Mouse (Mus musculus) spleen, embryonic (tissue): ENCODE measurements around the gene Zfp213.
"Not testable (repeated sequence)": the region's sequence is repeated elsewhere in the genome, so short reads cannot be mapped to it uniquely, and the experiment has no call there.

Experiments used
- CTCF ChIA-PET: fragments of 350-600 bp; sonication (Branson Sonifier 250); formaldehyde crosslinking; loops from one replicate; lab custom pipeline; 2022; lab: Charles Lee

Zfp213 gene

DNA sequence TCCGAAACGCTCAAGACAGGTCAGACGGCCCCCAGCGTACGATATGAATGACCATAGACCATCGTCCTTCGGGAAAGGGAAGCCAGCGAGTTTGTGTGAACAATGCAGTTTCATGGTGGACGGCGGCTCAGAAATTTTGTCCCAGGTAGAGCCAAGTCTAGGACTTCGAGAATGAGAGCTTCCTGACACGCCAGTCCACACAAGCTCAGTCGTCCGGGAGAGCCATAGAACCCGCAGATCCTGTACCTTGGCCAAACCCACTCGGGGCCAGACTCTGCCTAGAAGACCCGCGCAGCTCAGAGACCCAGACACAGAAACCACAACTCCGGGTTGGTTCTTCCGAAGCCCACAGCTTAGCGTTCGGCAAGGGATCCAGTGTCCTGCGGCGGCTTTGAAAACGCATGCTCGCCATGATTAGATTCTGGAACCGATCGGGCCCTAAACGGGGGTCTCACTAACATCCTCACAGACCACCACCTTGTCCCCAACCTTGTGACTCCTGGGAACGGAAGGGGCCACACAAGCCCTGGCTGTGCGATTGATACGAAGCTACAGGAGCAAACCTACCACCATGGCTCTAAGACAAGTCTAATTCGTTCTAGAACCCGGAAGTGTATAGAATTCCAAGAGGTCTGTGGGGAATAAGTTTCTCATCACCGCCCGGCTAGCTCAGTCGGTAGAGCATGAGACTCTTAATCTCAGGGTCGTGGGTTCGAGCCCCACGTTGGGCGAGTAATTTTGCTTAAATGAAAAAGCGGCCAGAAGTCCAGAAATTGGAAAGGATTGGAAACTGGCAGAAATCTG lies 17.1 kb downstream of the Zfp213 start:
- CTCF ChIA-PET: no interaction called here

DNA sequence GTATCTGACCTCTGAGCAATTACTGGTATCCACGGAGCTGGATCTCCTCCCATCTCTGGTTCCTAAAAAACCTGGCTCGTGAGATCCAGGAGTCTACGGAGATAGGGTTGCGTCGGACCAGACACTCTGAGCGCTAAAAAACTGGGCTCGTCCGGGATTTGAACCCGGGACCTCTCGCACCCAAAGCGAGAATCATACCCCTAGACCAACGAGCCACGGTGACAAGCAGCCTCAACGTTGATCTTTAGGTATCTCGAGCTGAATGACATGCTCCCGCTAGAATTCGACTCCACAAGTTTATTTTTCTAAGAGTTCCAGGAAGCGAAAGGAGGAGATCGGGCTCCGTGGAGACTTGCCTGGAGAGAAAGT lies 17.7 kb downstream of the Zfp213 start:
- CTCF ChIA-PET: no interaction called here

DNA sequence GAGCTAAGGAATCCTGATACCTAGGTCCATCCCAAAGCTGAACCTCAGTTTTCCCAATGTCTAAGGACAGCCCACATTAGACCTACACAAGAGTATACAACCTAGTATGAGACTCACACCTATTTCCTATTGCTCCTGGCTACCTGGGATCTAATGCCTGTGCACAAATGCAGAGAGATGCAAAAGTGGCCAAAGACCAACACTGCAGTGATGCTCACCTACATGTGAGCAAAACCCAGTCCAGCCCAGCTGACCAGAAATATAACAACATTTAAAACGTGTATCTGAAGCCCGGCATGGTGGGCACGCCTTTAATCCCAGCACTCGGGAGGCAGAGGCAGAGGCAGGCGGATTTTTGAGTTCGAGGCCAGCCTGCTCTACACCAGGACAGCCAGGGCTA lies 18.2 kb downstream of the Zfp213 start:
- CTCF ChIA-PET: interaction anchor here (0.6 kb wide), 1 partner anchor 22 kb away, joined by 6 read pairs; no protein-coding TSS in a partner anchor

DNA sequence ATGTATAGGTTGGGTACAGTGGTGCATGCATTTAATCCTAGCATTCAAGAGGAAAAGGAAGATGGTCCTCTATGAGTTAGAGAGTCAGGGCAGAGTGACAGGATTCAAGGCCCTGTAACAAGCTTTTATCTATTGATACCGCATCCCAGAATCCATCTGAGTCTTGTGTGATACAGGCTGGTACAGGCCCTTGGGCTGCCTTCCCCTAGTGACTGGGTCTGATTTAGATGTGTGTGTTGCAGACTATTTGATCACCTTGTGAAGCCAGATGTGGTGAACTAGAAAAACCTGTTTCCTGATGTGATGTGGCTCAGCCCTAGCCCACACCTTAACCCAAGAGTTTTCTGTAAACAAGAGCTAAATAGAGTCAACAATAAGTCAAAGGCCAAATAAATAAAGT lies 19.3 kb downstream of the Zfp213 start:
- CTCF ChIA-PET: no interaction called here

DNA sequence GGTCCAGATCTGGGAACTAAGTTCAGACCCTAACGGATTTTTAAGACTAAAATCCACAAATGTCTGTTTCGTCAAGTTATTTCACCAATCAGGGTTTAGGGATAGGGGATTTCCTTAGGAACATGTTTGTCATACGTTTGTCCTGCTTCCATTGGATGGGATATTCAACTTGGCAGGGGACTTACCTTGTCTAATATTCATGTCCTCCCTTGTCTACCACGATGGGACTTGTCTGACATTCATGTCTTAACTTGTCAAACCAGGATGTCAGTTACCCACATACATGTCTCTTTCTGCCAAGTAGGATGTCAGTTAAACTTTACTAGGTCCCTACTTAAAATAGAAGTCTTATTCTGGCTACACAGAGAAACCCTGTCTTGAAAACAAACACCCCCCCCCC lies 20.1 kb downstream of the Zfp213 start:
- CTCF ChIA-PET: no interaction called here

DNA sequence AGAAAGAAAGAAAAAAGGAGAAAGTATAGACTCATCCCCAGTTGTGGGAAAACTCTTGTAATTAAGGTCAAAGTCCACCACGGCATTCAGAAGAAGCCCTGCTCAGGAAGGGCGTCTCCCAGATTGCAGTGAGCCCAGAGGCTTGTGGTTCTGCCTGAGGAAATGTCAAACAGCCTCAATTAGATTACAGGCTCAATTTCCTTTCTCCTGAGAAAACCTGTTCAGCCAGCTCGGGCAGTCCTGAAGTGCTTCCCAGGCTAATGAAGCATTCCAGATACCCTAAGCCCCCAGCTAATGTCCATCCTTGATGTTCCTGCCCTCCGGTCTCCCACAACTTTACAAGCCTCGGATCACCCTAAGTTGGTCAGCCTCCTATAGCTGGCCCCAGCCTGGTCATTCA lies 20.7 kb downstream of the Zfp213 start:
- CTCF ChIA-PET: no interaction called here

DNA sequence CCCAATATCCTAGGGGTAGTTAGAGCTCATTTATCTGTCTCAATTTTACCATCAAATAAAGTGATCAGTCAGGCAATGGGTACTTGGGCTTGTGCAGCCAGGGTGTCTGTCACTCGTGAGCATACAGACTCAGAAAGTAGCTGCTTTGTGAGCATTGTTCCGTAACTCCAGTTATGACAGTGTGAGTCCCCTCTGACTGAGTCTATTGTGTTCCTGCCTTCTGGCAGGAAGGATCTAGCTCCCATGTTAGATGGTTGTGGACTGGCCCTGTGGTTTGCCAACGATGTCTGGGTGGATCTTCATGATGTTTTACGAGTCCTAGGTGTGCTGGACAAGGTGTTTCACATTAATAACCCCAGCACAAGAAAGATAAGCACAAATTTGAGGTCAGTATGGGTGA lies 21.2 kb downstream of the Zfp213 start:
- CTCF ChIA-PET: interaction anchor here (0.7 kb wide), 1 partner anchor 403 kb away, joined by 3 read pairs; no protein-coding TSS in a partner anchor

DNA sequence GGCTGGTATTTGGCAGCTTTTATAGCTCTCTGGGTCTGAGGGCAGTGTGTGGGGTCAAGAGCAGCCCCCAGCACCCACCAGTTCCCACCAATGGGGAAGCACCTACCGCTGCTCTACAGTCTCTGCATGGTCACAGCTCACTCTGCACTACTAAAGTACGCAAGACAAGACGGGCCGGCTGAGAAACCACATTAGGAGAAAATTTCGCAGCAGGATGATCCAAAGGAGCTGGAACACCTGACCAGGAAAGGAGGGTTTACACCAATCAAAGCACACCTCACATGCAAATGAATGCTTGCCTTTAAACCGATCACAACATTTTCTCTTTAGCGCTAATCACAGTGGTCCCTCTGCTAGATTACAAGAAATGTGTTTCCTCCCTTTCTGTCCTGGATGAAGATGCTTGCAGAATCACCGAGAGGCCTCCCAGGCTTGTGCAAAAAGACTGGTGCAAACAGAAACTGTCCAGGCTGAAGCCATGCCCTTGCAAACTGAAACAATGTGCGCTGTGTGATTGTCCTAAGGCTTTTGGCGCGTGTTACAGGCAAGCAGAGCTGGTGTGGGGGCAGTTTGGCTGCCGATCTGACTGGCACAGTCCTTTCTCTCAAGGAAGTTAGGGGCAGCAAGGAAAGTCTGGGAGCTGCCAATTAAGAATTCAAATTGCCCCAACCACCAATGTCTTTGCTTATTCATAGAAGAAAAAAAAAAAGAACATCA lies 21.9 kb downstream of the Zfp213 start:
- CTCF ChIA-PET: interaction anchor here (0.7 kb wide), 1 partner anchor 403 kb away, joined by 3 read pairs; no protein-coding TSS in a partner anchor

DNA sequence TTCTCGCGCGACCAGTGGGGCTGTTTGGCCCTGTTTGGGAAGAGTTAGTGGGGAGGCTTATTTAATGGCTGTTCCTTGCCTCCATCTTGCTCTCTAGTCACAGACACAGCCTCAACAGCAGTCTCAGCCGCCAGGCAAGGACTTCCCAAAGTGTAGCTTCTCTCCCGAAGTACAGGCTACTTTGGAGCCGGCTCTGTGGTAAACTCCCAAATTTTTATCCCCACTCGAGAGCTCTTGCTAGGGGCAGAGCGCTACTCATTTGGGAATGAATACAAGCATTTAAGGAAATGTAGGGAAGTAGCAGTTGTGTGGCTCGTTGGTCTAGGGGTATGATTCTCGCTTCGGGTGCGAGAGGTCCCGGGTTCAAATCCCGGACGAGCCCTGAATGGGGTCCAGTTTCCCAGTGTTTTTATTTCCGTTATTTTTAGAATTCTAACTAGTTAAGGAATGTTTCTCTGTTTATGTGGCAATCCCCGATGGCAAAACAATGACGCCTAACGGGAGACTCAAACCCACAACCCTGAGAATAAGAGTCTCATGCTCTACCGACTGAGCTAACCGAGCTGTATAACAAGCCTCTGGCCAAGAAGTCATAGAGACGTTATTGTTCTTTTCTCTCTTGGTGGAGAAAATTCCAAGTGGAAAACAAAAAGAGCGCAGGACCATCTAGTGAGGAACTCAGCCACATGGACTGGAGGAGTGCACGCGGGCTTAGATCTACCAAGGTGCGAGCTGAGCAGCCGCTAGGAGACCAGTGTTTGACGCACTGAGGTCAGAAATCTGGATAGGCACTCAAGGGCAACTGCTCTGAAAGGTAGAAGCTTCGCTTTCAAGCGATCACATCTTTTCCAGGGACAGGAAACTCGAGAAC lies 23.2 kb downstream of the Zfp213 start:
- CTCF ChIA-PET: no interaction called here

DNA sequence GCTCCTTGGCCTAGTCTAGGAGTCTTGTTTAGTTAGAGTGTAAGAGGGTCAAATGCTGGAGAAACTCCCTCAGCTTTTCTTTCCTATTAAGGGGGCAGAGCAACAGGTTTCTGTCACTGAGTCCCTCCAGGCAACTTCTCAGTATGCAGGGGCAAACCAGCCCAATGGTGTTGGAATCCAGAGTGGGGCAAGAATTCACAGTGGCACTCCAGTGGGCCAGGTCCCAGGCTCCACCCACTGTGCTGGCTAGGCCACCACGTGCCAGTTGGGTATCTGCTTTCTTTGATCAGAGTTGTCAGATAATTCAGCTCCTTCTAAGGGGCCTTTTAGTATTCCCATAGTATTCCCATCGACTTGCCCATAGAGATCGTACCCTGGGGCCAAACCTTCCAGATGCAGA lies 23.9 kb downstream of the Zfp213 start:
- CTCF ChIA-PET: no interaction called here

DNA sequence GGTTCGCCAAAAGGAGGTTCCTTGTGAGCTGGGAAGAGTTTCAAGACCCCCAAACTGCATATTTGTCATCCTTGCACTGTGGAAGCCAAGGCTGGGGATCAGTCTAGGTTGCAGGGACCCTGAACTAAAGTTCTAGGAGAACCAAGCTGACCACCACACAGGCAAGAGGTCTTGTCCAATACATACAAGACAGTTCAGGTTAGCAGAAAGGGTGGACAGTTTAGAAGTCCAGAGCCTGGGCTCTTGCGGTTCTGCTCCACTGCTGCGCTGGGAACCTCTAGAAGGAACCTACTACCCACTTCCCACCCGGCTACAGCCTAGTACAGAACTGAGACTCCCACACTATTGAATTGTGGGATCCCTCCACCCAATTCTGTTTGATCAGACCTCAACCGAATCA lies 24.4 kb downstream of the Zfp213 start:
- CTCF ChIA-PET: no interaction called here

DNA sequence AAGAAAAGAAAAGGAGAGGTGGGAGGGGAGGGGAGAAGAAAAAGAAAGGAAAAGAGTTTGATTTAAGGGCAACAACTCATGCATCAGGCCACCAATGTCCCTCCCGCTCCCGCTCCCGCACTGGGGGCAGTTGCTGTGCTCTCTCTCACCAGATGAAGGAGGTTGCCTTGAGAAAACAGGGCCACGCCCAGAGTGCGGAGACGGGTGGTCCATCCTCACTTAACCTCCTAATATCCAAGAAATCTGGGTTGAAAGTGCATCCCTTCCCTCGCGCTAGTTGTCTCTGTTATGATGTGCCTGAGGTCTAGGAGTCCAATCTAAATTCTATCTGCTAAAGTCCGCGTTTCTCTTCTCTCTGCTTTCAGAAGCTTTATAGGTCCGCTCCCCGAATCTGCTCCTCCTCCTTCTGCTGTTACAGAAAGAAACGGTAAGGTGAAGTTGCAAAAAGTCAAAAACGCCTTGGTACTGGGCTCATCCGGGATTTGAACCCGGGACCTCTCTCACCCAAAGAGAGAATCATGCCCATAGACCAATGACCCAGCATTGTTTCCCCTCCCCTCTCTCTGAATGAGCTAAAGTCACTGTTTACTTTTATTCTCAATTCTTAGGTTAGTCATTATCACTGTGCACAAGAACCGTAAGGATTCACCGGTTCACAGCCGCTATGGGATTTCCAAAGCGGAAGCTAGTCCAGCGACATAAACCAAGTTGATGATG lies 25.6 kb downstream of the Zfp213 start:
- CTCF ChIA-PET: no interaction called here

DNA sequence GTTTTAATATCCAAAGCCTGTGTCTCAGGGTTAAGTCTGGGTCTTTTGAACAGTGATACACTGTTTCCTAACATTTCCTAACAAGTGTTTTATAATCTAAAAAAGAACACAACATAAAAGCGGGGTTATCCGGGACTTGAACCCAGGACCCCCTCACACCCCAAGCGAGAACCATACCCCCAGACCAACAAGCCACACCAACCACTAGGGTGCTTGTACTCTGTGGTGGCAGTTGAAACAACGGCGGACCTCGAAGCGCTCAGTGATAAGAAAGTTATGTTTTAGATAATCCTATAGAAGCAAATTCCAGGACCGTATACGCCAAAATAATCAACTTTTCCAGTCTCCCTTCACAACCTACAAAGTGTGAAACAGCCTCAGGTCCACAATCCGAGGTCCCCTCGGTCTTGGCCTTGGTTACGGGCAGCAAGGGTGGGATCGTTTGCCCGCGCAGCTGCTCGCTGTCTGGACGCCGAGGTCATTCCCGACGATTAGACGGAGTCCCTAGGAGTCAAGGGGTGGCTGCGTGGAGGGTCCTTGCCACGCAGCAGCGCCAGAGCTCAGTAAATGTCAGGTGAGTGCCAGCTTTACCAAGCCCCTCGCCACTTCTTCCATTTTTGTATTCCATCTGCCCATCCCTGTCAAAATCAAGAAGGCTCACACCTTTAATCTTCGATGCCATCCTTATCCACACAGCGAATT lies 26.3 kb downstream of the Zfp213 start:
- CTCF ChIA-PET: no interaction called here

DNA sequence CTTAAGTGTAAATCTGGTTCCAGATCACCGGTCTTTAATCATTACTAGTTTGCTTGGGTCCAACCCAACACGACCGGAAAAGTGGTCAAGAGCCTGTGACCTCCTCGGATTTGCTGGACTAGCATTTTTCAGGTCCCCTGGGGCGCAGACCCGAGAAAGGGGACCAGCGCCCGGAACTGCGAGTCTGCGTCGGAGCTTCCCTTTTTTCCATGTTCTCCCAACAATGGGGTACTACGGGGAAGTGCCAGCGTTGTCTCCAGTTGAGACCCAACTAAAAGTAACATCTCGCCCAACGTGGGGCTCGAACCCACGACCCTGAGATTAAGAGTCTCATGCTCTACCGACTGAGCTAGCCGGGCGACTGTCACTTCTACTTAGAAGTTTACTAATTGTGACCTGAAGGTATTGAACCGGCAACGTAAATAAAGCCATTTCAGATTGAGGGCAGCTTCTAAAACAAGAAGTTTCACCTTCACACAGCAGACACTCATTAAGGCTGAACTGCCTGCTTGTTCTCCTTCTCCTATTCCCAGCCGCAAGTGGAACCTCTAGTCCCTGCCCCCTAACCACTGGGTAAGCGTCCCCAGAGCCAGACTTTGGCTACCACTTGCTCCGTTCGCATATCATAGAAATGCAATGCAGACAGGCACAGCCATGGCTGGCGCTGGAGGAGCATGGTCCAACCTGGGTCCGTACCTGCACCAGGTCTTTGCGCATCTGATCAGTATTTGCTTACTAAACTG lies 28.8 kb downstream of the Zfp213 start:
- CTCF ChIA-PET: not testable (repeated sequence)

DNA sequence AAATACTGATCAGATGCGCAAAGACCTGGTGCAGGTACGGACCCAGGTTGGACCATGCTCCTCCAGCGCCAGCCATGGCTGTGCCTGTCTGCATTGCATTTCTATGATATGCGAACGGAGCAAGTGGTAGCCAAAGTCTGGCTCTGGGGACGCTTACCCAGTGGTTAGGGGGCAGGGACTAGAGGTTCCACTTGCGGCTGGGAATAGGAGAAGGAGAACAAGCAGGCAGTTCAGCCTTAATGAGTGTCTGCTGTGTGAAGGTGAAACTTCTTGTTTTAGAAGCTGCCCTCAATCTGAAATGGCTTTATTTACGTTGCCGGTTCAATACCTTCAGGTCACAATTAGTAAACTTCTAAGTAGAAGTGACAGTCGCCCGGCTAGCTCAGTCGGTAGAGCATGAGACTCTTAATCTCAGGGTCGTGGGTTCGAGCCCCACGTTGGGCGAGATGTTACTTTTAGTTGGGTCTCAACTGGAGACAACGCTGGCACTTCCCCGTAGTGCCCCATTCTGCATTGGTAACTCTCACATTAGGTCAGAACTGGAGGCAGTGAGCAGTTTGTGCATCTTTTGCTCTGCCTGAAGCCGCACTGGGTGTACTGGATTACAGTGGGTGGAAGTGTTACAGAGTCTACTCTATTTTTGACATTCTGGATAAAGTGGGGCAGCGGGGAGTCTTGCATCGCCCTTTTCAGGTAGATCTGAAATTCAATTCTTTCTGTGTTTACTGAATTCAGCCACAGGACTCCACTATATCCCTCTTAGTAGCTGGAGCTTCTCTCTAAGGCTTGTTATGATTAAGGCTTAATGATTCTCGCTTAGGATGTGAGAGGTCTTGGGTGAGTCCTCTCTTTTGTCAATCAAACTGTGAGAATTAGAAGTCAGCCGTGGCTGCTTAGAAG lies 30.2 kb downstream of the Zfp213 start:
- CTCF ChIA-PET: not testable (repeated sequence)

DNA sequence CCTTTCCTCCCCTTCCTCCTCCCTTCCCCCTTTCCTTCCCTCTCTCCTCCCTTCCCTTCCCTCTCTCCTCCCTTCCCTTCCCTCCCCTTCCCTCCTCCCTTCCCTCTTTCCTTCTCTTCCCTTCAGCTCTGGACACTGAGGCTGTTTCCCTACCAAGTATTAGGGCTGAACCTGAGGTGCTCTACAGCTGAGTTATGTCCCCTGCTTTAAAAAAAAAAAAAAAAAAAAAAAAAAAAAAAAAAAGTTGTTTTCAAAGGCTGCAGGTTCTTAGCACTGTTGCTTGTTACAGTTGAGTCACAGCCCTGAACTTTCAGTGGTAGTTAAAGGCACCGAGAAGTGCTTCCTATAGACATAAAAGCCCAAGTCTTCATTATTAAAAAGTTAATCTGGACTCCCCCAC lies 32.6 kb downstream of the Zfp213 start:
- CTCF ChIA-PET: not testable (repeated sequence)

DNA sequence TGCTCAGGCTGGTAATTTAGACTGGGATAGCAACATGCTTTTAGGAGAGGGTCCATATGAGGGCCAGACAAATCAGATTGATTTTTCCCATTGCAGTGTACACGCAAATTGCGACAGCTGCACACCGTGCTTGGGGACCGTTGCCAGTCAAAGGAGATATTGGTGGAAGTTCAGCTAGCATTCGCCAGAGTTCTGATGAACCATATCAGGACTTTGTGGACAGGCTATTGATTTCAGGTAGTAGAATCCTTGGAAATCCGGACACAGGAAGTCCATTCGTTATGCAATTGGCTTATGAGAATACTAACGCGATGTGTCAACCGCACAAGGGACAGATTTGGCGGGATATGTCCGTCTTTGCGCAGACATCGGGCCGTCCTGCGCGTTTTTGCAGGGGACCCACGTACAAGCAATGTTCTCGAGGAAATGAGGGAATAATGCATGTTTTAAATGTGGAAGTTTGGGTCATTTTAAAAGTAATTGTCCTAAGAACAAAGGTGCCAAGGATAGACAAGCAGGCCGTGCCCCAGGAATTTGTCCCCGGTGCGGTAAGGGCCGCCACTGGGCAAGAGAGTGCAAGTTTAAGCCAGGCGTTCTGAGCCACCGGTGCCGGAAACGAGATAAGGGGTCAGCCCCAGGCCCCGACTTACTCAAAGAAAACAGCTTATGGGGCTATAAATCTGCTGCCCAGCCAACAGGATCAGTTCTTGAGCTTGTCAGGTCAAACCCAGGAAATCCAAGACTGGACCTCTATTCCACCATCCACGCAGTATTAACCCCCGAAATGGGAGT lies 40.9 kb downstream of the Zfp213 start:
- CTCF ChIA-PET: not testable (repeated sequence)

DNA sequence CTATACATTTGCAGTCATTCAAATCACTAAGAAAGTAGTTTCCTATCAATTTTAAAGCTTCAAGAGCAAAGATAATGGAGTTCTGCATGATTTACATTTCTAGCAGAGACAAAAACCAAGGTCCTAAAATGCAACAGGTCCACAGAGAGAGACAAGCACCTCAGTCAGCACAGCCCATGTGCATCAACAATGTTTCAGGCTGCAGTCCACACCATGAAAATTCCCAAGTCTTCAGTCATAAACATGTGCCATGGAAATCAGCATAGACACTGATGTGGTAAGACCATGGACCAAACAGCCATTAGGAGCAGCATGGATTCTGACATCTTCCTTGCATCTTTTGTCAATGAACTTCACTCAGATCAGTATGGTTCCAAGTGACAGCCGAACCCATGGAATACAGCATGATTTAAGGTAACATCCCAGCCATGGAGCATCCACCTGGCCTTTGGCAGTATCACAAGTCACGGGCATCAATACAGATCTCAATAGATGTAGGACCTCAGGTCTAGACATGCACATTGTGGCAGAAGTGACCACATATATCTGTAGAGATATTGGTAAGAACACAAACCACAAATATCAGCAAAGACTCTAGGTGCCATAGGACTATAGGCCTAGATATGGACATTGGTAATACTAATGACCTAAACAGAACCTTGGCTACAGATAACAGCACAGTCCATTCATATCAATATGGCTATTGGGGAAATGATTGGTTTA lies 45.2 kb downstream of the Zfp213 start:
- CTCF ChIA-PET: no interaction called here
